Mouse (Mus musculus): ENCODE data around the gene Fkbp8. TPM values are rescaled to one million over a fixed set of nuclear protein-coding genes. Genes with fewer than 3 reads are reported as not detected.

The Fkbp8 gene
- polyA plus RNA-seq, 1 experiment from 2014 or later, result 385 TPM

DNA sequence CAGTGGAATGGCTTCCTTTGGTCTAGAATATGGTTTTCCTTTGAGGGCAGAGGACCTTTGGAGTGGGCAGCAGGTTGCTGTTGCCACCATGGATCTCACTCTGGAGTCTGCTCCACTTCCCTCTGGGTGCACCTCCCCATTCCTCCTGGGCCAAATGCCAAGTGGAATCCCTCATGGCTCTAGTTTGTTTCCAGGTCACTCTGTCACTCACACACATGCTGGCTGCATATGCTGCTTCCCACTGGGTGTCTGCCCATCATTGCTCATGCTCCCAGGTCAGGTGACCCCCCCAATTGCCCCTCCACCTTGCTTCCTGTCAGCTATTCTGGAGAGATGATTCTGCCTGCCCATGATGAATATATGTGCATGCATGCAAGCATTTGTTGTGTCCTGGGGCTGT is 26.2 kb downstream of the Fkbp8 start:
- Histone ChIP-seq H3K27me3 (no peaks in the 10 kb centered on the region), H3K4me2 (no peak overlapping the region), H3K36me3 (peaks cover 4% of the 10 kb centered on the region; the same call in 1 of the 2 replicates), H3K27ac (peak overlapping the region; percentile 55), H3K4me3 (no peak overlapping the region), H3K9ac (no peak overlapping the region), H3K4me1 (replicated peaks) (peaks cover 32% of the 10 kb centered on the region), H3K9me3 (no peaks in the 10 kb centered on the region)
- no peak for ATAC-seq (ENCODE audit: low FRiP score)

DNA sequence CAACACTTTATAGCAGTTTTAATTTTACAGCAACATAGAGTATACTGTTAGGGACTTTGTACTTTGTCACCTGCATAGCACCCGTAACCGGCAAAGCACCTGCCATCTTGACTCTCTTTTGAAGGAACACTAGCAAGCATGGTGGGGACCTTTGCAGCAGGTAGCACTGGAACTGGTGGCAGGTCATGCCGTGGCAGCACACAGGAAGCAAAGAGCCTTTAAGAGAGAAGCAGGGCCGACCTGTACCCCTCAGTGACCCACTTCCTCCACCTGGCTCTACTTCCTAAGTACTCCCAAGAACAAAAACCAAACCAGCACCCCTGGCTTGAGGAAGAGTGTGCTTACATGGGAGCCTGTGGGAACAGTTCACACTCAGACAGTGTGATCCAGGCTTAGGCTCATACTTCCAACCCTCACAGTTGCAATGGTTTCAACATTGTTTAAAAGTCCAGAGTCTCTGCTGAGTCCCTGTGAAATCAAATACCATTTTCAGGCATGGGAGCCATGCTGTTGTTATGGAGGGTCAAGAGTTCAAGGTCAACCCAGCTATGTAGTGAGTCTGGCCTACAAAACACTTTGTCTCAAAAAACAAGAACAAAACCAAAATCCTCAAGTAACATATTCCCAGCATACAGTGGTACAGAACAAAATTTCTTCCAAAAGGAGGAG is 27.7 kb downstream of the Fkbp8 start:
- H3K9ac ChIP-seq, result no peak overlapping the region
- no peak overlapping the region for H3K4me2 ChIP-seq
- H3K27ac ChIP-seq, result no peak overlapping the region
- H3K27me3 ChIP-seq, result no peaks in the 10 kb centered on the region
- WGBS, result 98% methylated on average over 4 of the region's 4 CpGs
- no peak overlapping the region for H3K4me3 ChIP-seq
- no peaks in the 10 kb centered on the region for H3K9me3 ChIP-seq
- peaks cover 33% of the 10 kb centered on the region for H3K4me1 ChIP-seq (replicated peaks)
- no peak for ATAC-seq (ENCODE audit: low FRiP score)
- H3K36me3 ChIP-seq, result peaks cover 4% of the 10 kb centered on the region; the same call in 1 of the 2 replicates

DNA sequence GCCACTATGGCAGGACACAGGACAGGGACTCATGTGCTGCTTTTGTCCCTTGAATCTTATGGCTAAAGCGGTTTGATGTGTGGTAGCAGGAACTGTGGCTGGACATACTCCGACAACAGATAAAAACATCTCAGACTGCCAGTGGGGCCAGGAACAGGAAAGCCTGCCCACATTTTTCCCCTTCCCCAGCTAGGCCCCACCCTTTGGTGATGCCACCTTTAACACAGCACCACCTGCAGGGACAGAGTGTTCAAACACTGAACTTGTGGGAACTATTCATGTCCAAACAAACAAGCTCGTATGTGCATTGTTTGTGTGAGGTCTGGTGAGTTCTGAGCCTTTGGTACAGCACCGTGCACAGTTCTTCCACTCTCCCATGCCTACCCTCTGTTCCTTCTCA is 30.8 kb downstream of the Fkbp8 start:
- Histone ChIP-seq H3K4me3 (no peak overlapping the region), H3K9me3 (no peaks in the 10 kb centered on the region), H3K4me1 (replicated peaks) (peaks cover 28% of the 10 kb centered on the region), H3K27ac (no peak overlapping the region), H3K27me3 (no peaks in the 10 kb centered on the region), H3K4me2 (no peak overlapping the region), H3K36me3 (peaks cover 4% of the 10 kb centered on the region; the same call in 1 of the 2 replicates), H3K9ac (no peak overlapping the region)
- ATAC-seq (ENCODE audit: low FRiP score), result no peak
- 67% methylated on average over 4 of the region's 4 CpGs for WGBS

DNA sequence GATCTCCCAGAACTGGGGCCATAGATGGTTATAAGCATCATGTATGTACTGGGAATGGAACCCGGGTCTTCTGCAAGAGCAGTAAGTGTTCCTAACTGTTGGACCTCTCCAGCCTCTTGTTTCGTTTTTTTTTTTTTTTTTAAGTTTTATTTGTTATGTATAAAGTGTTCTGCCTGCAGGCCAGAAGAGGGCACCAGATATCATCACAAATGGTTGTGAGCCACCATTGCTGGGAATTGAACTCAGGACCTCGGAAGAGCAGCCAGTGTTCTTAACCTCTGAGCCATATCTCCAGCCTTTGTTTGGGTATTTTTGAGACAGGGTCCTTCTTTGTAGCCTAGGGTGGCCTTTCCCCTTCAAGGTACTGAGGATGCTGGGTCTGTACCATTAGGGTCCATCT is 31.5 kb downstream of the Fkbp8 start:
- H3K4me1 ChIP-seq (replicated peaks), result peaks cover 22% of the 10 kb centered on the region
- no peak for ATAC-seq (ENCODE audit: low FRiP score)
- no peak overlapping the region for H3K9ac ChIP-seq
- H3K4me2 ChIP-seq, result no peak overlapping the region
- H3K4me3 ChIP-seq, result no peak overlapping the region
- peaks cover 4% of the 10 kb centered on the region; the same call in 1 of the 2 replicates for H3K36me3 ChIP-seq
- no peak overlapping the region for H3K27ac ChIP-seq
- H3K27me3 ChIP-seq, result no peaks in the 10 kb centered on the region
- 82% methylated on average over 3 of the region's 3 CpGs for WGBS
- H3K9me3 ChIP-seq, result no peaks in the 10 kb centered on the region

DNA sequence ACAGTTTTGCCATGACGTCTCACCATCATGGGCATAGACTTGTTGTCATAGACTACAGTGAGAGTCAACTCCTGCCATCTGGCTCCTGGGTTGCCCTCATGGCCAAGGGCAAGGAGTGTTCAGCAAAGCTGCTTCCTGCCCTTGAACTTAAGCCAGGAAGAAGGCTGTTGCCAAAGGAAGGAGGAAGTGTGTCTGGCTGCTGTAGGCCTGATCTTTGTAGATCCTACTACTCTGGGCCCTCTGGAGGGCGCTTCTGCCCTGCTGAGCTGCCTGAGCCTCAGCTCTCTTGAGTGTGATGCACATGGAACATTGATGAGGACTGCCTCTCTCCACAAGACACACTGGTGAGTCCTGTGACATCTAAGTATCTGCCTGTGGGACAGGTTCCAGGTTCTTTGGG is 32.6 kb downstream of the Fkbp8 start:
- 80% methylated on average over 2 of the region's 2 CpGs for WGBS
- Histone ChIP-seq H3K36me3 (peaks cover 4% of the 10 kb centered on the region; the same call in 1 of the 2 replicates), H3K4me2 (no peak overlapping the region), H3K4me1 (replicated peaks) (peaks cover 24% of the 10 kb centered on the region), H3K4me3 (no peak overlapping the region), H3K9ac (no peak overlapping the region), H3K9me3 (no peaks in the 10 kb centered on the region), H3K27me3 (no peaks in the 10 kb centered on the region), H3K27ac (no peak overlapping the region)
- no peak for ATAC-seq (ENCODE audit: low FRiP score)

DNA sequence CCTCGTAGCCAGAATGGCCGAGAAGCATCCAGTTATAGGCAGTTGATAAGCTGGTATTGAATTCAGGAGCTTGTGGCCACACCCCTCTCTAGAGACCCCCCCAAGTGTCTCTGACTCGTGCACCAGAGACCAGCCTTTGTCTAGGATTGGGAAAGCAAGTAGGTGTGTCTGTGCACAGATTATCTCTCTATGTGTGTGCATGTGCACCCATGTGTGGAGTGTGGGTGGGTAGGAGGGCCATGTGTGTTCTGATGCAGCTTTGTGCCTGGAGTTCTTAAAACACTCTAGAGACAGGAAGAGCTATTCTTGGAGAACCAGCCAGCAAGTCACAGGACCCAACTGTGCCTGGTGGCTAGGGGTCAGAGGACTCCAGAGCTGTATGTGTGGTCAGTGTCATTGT is 33.0 kb downstream of the Fkbp8 start:
- WGBS, result 75% methylated on average over 3 of the region's 3 CpGs

DNA sequence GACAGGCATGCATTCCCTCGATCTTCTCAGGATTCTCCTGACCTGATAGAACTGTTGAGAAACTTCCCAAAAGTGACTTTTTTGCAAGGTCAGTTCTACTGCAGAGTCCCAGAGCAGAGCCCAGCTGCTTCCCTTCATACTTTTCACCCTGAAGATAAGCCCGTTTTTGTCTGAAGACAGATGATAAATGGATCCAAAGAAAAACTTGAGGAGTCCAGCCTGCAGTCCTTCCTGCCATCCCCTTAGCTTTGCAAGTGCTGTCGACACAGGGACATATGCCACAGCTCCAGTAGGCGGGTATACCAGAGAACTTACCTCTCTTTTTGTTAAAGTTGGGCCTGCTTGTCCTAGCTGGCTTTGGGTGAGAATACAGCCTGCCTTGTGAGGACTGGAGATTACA is 33.8 kb downstream of the Fkbp8 start:
- Histone ChIP-seq H3K27ac (no peak overlapping the region), H3K4me3 (no peak overlapping the region), H3K4me2 (no peak overlapping the region), H3K27me3 (no peaks in the 10 kb centered on the region), H3K9ac (no peak overlapping the region), H3K36me3 (no peaks in the 10 kb centered on the region), H3K9me3 (no peaks in the 10 kb centered on the region), H3K4me1 (replicated peaks) (peaks cover 32% of the 10 kb centered on the region)
- no peak for ATAC-seq (ENCODE audit: low FRiP score)
- WGBS, result 77% methylated on average over 4 of the region's 4 CpGs

More for the DNA sequence above, 33.0 kb downstream of the Fkbp8 start:
- no peak overlapping the region for H3K27ac ChIP-seq
- H3K4me2 ChIP-seq, result no peak overlapping the region
- no peaks in the 10 kb centered on the region for H3K9me3 ChIP-seq
- peaks cover 29% of the 10 kb centered on the region for H3K4me1 ChIP-seq (replicated peaks)
- no peak overlapping the region for H3K4me3 ChIP-seq
- no peaks in the 10 kb centered on the region for H3K27me3 ChIP-seq
- no peak overlapping the region for H3K9ac ChIP-seq
- H3K36me3 ChIP-seq, result peaks cover 4% of the 10 kb centered on the region; the same call in 1 of the 2 replicates
- no peak for ATAC-seq (ENCODE audit: low FRiP score)

DNA sequence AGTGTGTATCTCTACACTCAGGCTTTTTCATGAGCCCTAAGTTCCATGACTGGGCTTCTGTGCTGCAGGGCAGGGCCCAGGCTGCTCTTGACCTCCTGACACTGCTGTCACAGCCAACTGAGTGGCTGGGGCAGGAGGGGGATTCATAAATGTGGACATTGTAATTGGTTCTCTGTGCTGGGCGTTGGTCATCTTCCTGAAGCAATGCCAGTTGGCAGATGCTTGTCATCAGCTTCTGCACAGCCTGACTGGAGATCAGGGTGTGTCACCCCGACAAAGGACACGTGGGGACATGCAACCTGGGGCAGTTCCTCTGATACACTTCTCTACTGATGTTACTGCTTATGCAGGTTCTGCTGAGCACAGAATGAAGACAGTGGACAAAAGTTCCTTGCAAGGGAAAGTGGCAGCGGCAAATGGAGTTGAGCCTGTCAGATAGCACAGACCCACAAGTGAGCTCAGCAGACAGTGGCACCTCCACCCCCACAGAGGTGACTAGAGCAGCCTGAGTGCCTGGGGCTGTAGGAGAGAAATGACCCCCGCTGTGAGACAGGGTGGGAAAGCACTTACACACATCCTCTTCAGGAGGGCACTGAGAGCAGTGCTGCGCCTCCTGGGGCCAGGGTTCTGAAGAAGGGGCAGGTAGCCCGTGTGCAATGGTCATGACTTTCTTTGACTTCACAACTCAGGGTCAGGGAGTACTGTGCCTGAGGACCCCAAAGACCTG is 34.4 kb downstream of the Fkbp8 start:
- ATAC-seq (ENCODE audit: low FRiP score), result no peak
- no peak overlapping the region for H3K27ac ChIP-seq
- 81% methylated on average over 7 of the region's 7 CpGs for WGBS
- no peak overlapping the region for H3K4me2 ChIP-seq
- H3K27me3 ChIP-seq, result no peaks in the 10 kb centered on the region
- H3K9me3 ChIP-seq, result no peaks in the 10 kb centered on the region
- H3K4me1 ChIP-seq (replicated peaks), result peaks cover 32% of the 10 kb centered on the region
- no peak overlapping the region for H3K4me3 ChIP-seq
- no peaks in the 10 kb centered on the region for H3K36me3 ChIP-seq
- no peak overlapping the region for H3K9ac ChIP-seq

DNA sequence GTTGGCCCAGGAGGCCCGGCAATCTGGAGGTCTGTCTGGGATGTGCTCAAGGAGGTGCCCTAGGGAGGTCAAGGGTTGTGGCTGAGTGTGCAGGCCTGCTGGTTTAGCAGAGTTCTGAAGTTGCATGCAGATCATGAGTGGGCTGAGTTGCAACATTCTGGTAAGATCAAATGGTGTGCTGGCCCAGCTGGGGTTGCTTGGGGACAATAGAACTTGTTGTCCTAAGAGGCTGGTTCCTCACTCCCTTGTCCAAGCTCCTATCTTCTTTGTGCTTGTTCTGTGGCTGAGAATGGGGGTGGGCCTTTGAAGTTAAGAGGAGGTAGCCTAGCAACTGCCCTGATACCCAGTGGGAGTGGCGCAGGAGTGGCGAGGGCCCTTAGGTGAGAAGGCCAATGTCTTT is 35.3 kb downstream of the Fkbp8 start:
- H3K9me3 ChIP-seq, result no peaks in the 10 kb centered on the region
- peaks cover 32% of the 10 kb centered on the region for H3K4me1 ChIP-seq (replicated peaks)
- H3K36me3 ChIP-seq, result no peaks in the 10 kb centered on the region
- ATAC-seq (ENCODE audit: low FRiP score), result no peak
- no peaks in the 10 kb centered on the region for H3K27me3 ChIP-seq
- H3K4me2 ChIP-seq, result no peak overlapping the region
- no peak overlapping the region for H3K4me3 ChIP-seq
- 85% methylated on average over 3 of the region's 3 CpGs for WGBS
- H3K9ac ChIP-seq, result no peak overlapping the region
- no peak overlapping the region for H3K27ac ChIP-seq

DNA sequence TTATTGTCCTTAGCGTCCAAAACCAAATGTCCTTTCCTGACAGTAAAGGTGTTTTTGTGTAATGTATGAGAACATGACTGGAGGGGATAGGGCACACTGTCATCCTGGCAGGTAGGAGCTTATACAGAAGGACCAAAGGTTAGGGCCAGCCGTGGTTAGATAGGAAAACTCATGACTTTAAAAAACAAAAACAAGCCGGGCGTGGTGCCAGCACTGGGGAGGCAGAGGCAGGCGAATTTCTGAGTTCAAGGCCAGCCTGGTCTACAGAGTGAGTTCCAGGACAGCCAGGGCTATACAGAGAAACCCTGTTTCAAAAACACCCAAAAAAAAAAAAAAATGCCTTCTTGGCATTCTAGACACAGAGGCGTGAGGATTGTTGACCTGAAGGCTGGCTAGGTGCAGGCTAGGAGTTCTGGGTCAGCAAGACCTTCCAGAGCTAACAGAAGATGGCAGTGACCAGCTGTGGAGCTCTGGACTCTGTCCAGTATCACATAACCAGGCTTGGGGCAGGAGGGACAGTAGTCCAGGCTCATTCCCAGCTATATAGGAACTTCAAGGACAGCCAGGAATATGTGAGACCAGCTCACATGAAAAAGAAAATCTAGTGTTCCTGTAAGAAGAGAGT is 36.4 kb downstream of the Fkbp8 start:
- H3K27me3 ChIP-seq, result no peaks in the 10 kb centered on the region
- H3K4me1 ChIP-seq (replicated peaks), result peaks cover 32% of the 10 kb centered on the region
- no peak overlapping the region for H3K27ac ChIP-seq
- no peak overlapping the region for H3K9ac ChIP-seq
- H3K4me3 ChIP-seq, result no peak overlapping the region
- H3K9me3 ChIP-seq, result no peaks in the 10 kb centered on the region
- 91% methylated on average over 6 of the region's 6 CpGs for WGBS
- H3K4me2 ChIP-seq, result no peak overlapping the region
- H3K36me3 ChIP-seq, result no peaks in the 10 kb centered on the region
- ATAC-seq (ENCODE audit: low FRiP score), result no peak

DNA sequence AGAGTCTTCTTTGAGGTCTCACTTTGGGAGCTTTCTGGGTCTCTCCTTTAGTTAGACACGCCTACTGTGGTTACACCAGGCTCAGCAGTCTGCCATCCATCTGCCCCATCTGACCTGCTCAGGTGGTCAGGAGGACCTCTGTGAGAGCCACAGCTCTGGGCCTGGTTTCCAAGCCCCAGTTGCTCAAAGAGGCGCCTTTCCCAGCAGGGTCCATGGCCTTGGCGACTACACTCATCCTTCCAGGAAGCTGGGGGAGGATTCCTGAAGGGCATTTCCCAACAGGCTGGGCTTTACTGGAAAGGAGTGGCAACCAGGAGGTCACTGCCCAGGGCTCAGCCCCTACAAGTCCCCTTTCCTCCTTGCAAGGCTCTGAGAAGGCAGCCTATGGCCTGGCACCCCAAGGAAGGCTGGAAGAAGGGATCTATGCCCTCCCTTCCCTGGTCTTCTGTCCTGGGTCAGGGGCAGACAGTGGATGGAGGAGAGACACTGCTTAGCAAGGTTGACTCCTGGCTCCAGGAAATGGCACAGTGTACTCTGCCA is 37.2 kb downstream of the Fkbp8 start:
- H3K4me2 ChIP-seq, result no peak overlapping the region
- H3K4me3 ChIP-seq, result no peak overlapping the region
- H3K36me3 ChIP-seq, result no peaks in the 10 kb centered on the region
- peaks cover 33% of the 10 kb centered on the region for H3K4me1 ChIP-seq (replicated peaks)
- no peak overlapping the region for H3K27ac ChIP-seq
- WGBS, result 83% methylated on average over 3 of the region's 3 CpGs
- H3K27me3 ChIP-seq, result no peaks in the 10 kb centered on the region
- no peaks in the 10 kb centered on the region for H3K9me3 ChIP-seq
- peak overlapping the region; percentile 1; the same call in 1 of the 2 replicates for H3K9ac ChIP-seq
- ATAC-seq (ENCODE audit: low FRiP score), result no peak

DNA sequence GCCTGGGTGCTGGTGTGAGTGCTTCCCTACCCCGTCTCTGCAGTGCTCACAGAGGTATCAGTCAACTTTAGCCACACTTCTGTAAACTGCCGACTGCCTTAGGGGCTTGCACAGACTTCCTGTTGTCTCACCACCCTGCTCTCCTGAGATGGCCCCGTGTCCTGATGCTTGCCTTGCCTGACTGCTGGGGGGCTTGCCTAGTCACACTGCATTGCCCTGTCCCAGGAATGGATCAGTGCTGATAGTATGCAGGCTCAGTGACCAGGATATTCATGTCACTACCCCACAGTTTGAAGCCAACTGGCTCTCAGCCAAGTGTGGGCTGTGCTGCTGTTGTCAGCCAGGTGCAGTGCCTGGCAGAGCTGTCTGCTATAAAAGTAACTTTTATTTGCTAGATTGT is 38.0 kb downstream of the Fkbp8 start:
- ATAC-seq (ENCODE audit: low FRiP score), result no peak
- 76% methylated on average over 3 of the region's 3 CpGs for WGBS

More for the DNA sequence above, 38.0 kb downstream of the Fkbp8 start:
- H3K4me1 ChIP-seq (replicated peaks), result peaks cover 36% of the 10 kb centered on the region
- H3K27ac ChIP-seq, result no peak overlapping the region
- H3K4me2 ChIP-seq, result no peak overlapping the region
- H3K36me3 ChIP-seq, result no peaks in the 10 kb centered on the region
- no peak overlapping the region for H3K4me3 ChIP-seq
- H3K27me3 ChIP-seq, result no peaks in the 10 kb centered on the region
- H3K9ac ChIP-seq, result no peak overlapping the region
- no peaks in the 10 kb centered on the region for H3K9me3 ChIP-seq
